Mouse (Mus musculus): ENCODE data around the gene Tbc1d1. TPM values are rescaled to one million over a fixed set of nuclear protein-coding genes. Genes with fewer than 3 reads are reported as not detected.

Gene Tbc1d1
- polyA plus RNA-seq, 1 experiment from 2014 or later = 39.9 TPM

- no peak overlapping the region for H3K27ac ChIP-seq (ENCODE audit: low read depth, low read length)
- WGBS = 79% methylated on average over 5 of the region's 5 CpGs
- H3K27me3 ChIP-seq (ENCODE audit: control insufficient read depth, insufficient read depth, low read length) = no peaks in the 10 kb centered on the region
- H3K4me3 ChIP-seq (ENCODE audit: low read length) = no peak overlapping the region
- no peaks in the 10 kb centered on the region for H3K36me3 ChIP-seq (ENCODE audit: control insufficient read depth, insufficient read depth, low read length)
- H3K9ac ChIP-seq (ENCODE audit: low read depth, low read length) = no peak overlapping the region
- H3K4me2 ChIP-seq (replicated peaks; ENCODE audit: low read depth, low read length) = no peak overlapping the region
- no peak for ATAC-seq (ENCODE audit: low FRiP score, low TSS enrichment)
- no peaks in the 10 kb centered on the region for H3K9me3 ChIP-seq (ENCODE audit: control insufficient read depth, low read length)
- H3K4me1 ChIP-seq (ENCODE audit: control insufficient read depth, insufficient read depth, low read length) = no peaks in the 10 kb centered on the region
These were observed 19.8 kb upstream of the Tbc1d1 start for GRCm38 (mm10) chr5:64136325-64136724.

- no peaks in the 10 kb centered on the region for H3K4me1 ChIP-seq (ENCODE audit: control insufficient read depth, insufficient read depth, low read length)
- no peaks in the 10 kb centered on the region for H3K36me3 ChIP-seq (ENCODE audit: control insufficient read depth, insufficient read depth, low read length)
- no peak for ATAC-seq (ENCODE audit: low FRiP score, low TSS enrichment)
- WGBS = 87% methylated on average over 3 of the region's 3 CpGs
- H3K9ac ChIP-seq (ENCODE audit: low read depth, low read length) = no peak overlapping the region
- no peak overlapping the region for H3K4me2 ChIP-seq (replicated peaks; ENCODE audit: low read depth, low read length)
- no peaks in the 10 kb centered on the region for H3K27me3 ChIP-seq (ENCODE audit: control insufficient read depth, insufficient read depth, low read length)
- no peak overlapping the region for H3K27ac ChIP-seq (ENCODE audit: low read depth, low read length)
- no peaks in the 10 kb centered on the region for H3K9me3 ChIP-seq (ENCODE audit: control insufficient read depth, low read length)
- H3K4me3 ChIP-seq (ENCODE audit: low read length) = no peak overlapping the region
These were observed 15.9 kb upstream of the Tbc1d1 start for GRCm38 (mm10) chr5:64140202-64140601.

GRCm38 (mm10) chr5:64144315-64144714 is 11.8 kb upstream of the Tbc1d1 start:
- Histone ChIP-seq H3K9me3 (ENCODE audit: control insufficient read depth, low read length) (no peaks in the 10 kb centered on the region), H3K4me3 (ENCODE audit: low read length) (no peak overlapping the region), H3K9ac (ENCODE audit: low read depth, low read length) (no peak overlapping the region), H3K4me2 (replicated peaks; ENCODE audit: low read depth, low read length) (no peak overlapping the region), H3K4me1 (ENCODE audit: control insufficient read depth, insufficient read depth, low read length) (no peaks in the 10 kb centered on the region), H3K36me3 (ENCODE audit: control insufficient read depth, insufficient read depth, low read length) (no peaks in the 10 kb centered on the region), H3K27me3 (ENCODE audit: control insufficient read depth, insufficient read depth, low read length) (no peaks in the 10 kb centered on the region), H3K27ac (ENCODE audit: low read depth, low read length) (no peak overlapping the region)
- ATAC-seq (ENCODE audit: low FRiP score, low TSS enrichment) = no peak
- WGBS = 54% methylated on average over 5 of the region's 5 CpGs

- peaks cover 8% of the 10 kb centered on the region; the same call in 1 of the 2 replicates for H3K27me3 ChIP-seq (ENCODE audit: control insufficient read depth, insufficient read depth, low read length)
- H3K4me3 ChIP-seq (ENCODE audit: low read length) = no peak overlapping the region
- no peak overlapping the region for H3K27ac ChIP-seq (ENCODE audit: low read depth, low read length)
- no peaks in the 10 kb centered on the region for H3K9me3 ChIP-seq (ENCODE audit: control insufficient read depth, low read length)
- no peak overlapping the region for H3K9ac ChIP-seq (ENCODE audit: low read depth, low read length)
- no peak overlapping the region for H3K4me2 ChIP-seq (replicated peaks; ENCODE audit: low read depth, low read length)
- no peak for ATAC-seq (ENCODE audit: low FRiP score, low TSS enrichment)
- WGBS = 76% methylated on average over 10 of the region's 10 CpGs
- no peaks in the 10 kb centered on the region for H3K36me3 ChIP-seq (ENCODE audit: control insufficient read depth, insufficient read depth, low read length)
- no peaks in the 10 kb centered on the region for H3K4me1 ChIP-seq (ENCODE audit: control insufficient read depth, insufficient read depth, low read length)
These were observed 9.6 kb upstream of the Tbc1d1 start for GRCm38 (mm10) chr5:64146384-64147005.

- H3K9ac ChIP-seq (ENCODE audit: low read depth, low read length) = no peak overlapping the region
- H3K4me3 ChIP-seq (ENCODE audit: low read length) = no peak overlapping the region
- no peaks in the 10 kb centered on the region for H3K9me3 ChIP-seq (ENCODE audit: control insufficient read depth, low read length)
- H3K36me3 ChIP-seq (ENCODE audit: control insufficient read depth, insufficient read depth, low read length) = no peaks in the 10 kb centered on the region
- no peak for ATAC-seq (ENCODE audit: low FRiP score, low TSS enrichment)
- H3K27ac ChIP-seq (ENCODE audit: low read depth, low read length) = no peak overlapping the region
- H3K27me3 ChIP-seq (ENCODE audit: control insufficient read depth, insufficient read depth, low read length) = peaks cover 8% of the 10 kb centered on the region; the same call in 1 of the 2 replicates
- H3K4me2 ChIP-seq (replicated peaks; ENCODE audit: low read depth, low read length) = peak overlapping the region; percentile 29; the same call in 1 of the 2 replicates
- 19% methylated on average over 17 of the region's 17 CpGs for WGBS
- H3K4me1 ChIP-seq (ENCODE audit: control insufficient read depth, insufficient read depth, low read length) = no peaks in the 10 kb centered on the region
These were observed 6.6 kb upstream of the Tbc1d1 start for GRCm38 (mm10) chr5:64149184-64150127.

- Histone ChIP-seq H3K9me3 (ENCODE audit: control insufficient read depth, low read length) (no peaks in the 10 kb centered on the region), H3K36me3 (ENCODE audit: control insufficient read depth, insufficient read depth, low read length) (no peaks in the 10 kb centered on the region), H3K27me3 (ENCODE audit: control insufficient read depth, insufficient read depth, low read length) (peaks cover 12% of the 10 kb centered on the region), H3K9ac (ENCODE audit: low read depth, low read length) (no peak overlapping the region), H3K4me3 (ENCODE audit: low read length) (no peak overlapping the region), H3K4me2 (replicated peaks; ENCODE audit: low read depth, low read length) (no peak overlapping the region), H3K27ac (ENCODE audit: low read depth, low read length) (no peak overlapping the region), H3K4me1 (ENCODE audit: control insufficient read depth, insufficient read depth, low read length) (peaks cover 9% of the 10 kb centered on the region)
- 90% methylated on average over 1 of the region's 1 CpGs for WGBS
- ATAC-seq (ENCODE audit: low FRiP score, low TSS enrichment) = no peak
These were observed 2.8 kb upstream of the Tbc1d1 start for GRCm38 (mm10) chr5:64153319-64153718.

GRCm38 (mm10) chr5:64156579-64156978 is 474 bp downstream of the Tbc1d1 start:
- H3K27ac ChIP-seq (ENCODE audit: low read depth, low read length) = peak overlapping the region; percentile 75
- no peaks in the 10 kb centered on the region for H3K36me3 ChIP-seq (ENCODE audit: control insufficient read depth, insufficient read depth, low read length)
- H3K27me3 ChIP-seq (ENCODE audit: control insufficient read depth, insufficient read depth, low read length) = peaks cover 13% of the 10 kb centered on the region
- H3K9me3 ChIP-seq (ENCODE audit: control insufficient read depth, low read length) = no peaks in the 10 kb centered on the region
- H3K4me2 ChIP-seq (replicated peaks; ENCODE audit: low read depth, low read length) = peak overlapping the region; percentile 42
- H3K4me1 ChIP-seq (ENCODE audit: control insufficient read depth, insufficient read depth, low read length) = peaks cover 9% of the 10 kb centered on the region
- peak overlapping the region; percentile 35; the same call in 1 of the 2 replicates for H3K9ac ChIP-seq (ENCODE audit: low read depth, low read length)
- H3K4me3 ChIP-seq (ENCODE audit: low read length) = peak overlapping the region; percentile 18
- WGBS = 14% methylated on average over 4 of the region's 4 CpGs
- ATAC-seq (ENCODE audit: low FRiP score, low TSS enrichment) = no peak

- no peak overlapping the region for H3K9ac ChIP-seq (ENCODE audit: low read depth, low read length)
- H3K27ac ChIP-seq (ENCODE audit: low read depth, low read length) = no peak overlapping the region
- H3K36me3 ChIP-seq (ENCODE audit: control insufficient read depth, insufficient read depth, low read length) = no peaks in the 10 kb centered on the region
- H3K27me3 ChIP-seq (ENCODE audit: control insufficient read depth, insufficient read depth, low read length) = peaks cover 13% of the 10 kb centered on the region
- 63% methylated on average over 1 of the region's 1 CpGs for WGBS
- peaks cover 9% of the 10 kb centered on the region for H3K4me1 ChIP-seq (ENCODE audit: control insufficient read depth, insufficient read depth, low read length)
- no peak overlapping the region for H3K4me3 ChIP-seq (ENCODE audit: low read length)
- H3K9me3 ChIP-seq (ENCODE audit: control insufficient read depth, low read length) = no peaks in the 10 kb centered on the region
- ATAC-seq (ENCODE audit: low FRiP score, low TSS enrichment) = no peak
- no peak overlapping the region for H3K4me2 ChIP-seq (replicated peaks; ENCODE audit: low read depth, low read length)
These were observed 1.8 kb downstream of the Tbc1d1 start for GRCm38 (mm10) chr5:64157926-64158325.

GRCm38 (mm10) chr5:64158501-64158900 is 2.4 kb downstream of the Tbc1d1 start:
- H3K27me3 ChIP-seq (ENCODE audit: control insufficient read depth, insufficient read depth, low read length) = peaks cover 13% of the 10 kb centered on the region
- no peak overlapping the region for H3K4me2 ChIP-seq (replicated peaks; ENCODE audit: low read depth, low read length)
- no peaks in the 10 kb centered on the region for H3K9me3 ChIP-seq (ENCODE audit: control insufficient read depth, low read length)
- H3K27ac ChIP-seq (ENCODE audit: low read depth, low read length) = no peak overlapping the region
- H3K9ac ChIP-seq (ENCODE audit: low read depth, low read length) = no peak overlapping the region
- peaks cover 9% of the 10 kb centered on the region for H3K4me1 ChIP-seq (ENCODE audit: control insufficient read depth, insufficient read depth, low read length)
- WGBS = 40% methylated on average over 4 of the region's 4 CpGs
- no peak overlapping the region for H3K4me3 ChIP-seq (ENCODE audit: low read length)
- no peaks in the 10 kb centered on the region for H3K36me3 ChIP-seq (ENCODE audit: control insufficient read depth, insufficient read depth, low read length)
- ATAC-seq (ENCODE audit: low FRiP score, low TSS enrichment) = no peak
